Mouse (Mus musculus) liver, embryonic 12.5 days (tissue): Measurements from ENCODE around the gene Angpt4. TPM values are rescaled to one million over a fixed set of nuclear protein-coding genes. Genes with fewer than 3 reads are reported as not detected.

Experiments
- ATAC-seq: fragments of 200-750 bp; cut with Nextera tagmentation; 2 replicates; pipeline ENCODE4 v1.8.0; 2017; ENCODE audit warnings: moderate number of reproducible peaks, mild to moderate bottlenecking, moderate library complexity
- H3K27ac ChIP-seq: fragments of 300-500 bp; sonication (generic); 2 replicates; pipeline ENCODE4 v1.5.1; 2016; ENCODE audit warnings: mild to moderate bottlenecking
- H3K27me3 ChIP-seq: fragments of 300-500 bp; sonication (generic); replicated peaks from 2 replicates; pipeline ENCODE4 v1.6.1; 2016; ENCODE audit warnings: mild to moderate bottlenecking, moderate library complexity
- H3K36me3 ChIP-seq: fragments of 300-500 bp; sonication (generic); 2 replicates; pipeline ENCODE4 v1.6.1; 2016; ENCODE audit warnings: mild to moderate bottlenecking, moderate library complexity
- H3K4me1 ChIP-seq: fragments of 300-500 bp; sonication (generic); 2 replicates; pipeline ENCODE4 v1.6.1; 2016
- H3K4me2 ChIP-seq: fragments of 300-500 bp; sonication (generic); 2 replicates; pipeline ENCODE4 v1.6.1; 2016; ENCODE audit warnings: mild to moderate bottlenecking, moderate library complexity
- H3K4me3 ChIP-seq: fragments of 300-500 bp; sonication (generic); 2 replicates; pipeline ENCODE4 v1.5.1; 2016; ENCODE audit warnings: mild to moderate bottlenecking, moderate library complexity
- H3K9ac ChIP-seq: fragments of 300-500 bp; sonication (generic); 2 replicates; pipeline ENCODE4 v1.6.1; 2016; ENCODE audit warnings: mild to moderate bottlenecking, moderate library complexity
- H3K9me3 ChIP-seq: fragments of 300-500 bp; sonication (generic); replicated peaks from 2 replicates; pipeline ENCODE4 v1.6.1; 2016; ENCODE audit warnings: mild to moderate bottlenecking, moderate library complexity
- WGBS: fragments of 180-500 bp; shearing (Covaris S2); methylation state at CpG from one replicate; pipeline ENCODE4 v1.1.7; 2016; ENCODE audit not compliant: insufficient replicate concordance; 5-methylcytosine and 5-hydroxymethylcytosine counted together
- polyA plus RNA-seq: library from polyadenylated mRNA; unstranded; fragments of >200 nt; fragmentation: Nextera tagmentation; extraction: Ambion mirVana; gene quantifications from 2 replicates; pipeline ENCODE4 v1.2.1, GENCODE M21; 2016

The Angpt4 gene
- polyA plus RNA-seq, 1 experiment from 2014 or later = 0.05 TPM

- Histone ChIP-seq H3K27me3 (0 out of 2 replicates have a peak, but pooled peaks cover 6% of the 10 kb centered on the region), H3K27ac (no peak overlapping the region), H3K4me1 (no peaks in the 10 kb centered on the region), H3K9ac (no peak overlapping the region), H3K4me2 (no peak overlapping the region), H3K9me3 (no peaks in the 10 kb centered on the region), H3K4me3 (no peak overlapping the region), H3K36me3 (no peaks in the 10 kb centered on the region)
- WGBS = 41% methylated on average over 2 of the region's 2 CpGs
- ATAC-seq = no peak
Observed at GRCm38 (mm10) chr2:151944106-151944505, 33.1 kb downstream of the Angpt4 start.

DNA sequence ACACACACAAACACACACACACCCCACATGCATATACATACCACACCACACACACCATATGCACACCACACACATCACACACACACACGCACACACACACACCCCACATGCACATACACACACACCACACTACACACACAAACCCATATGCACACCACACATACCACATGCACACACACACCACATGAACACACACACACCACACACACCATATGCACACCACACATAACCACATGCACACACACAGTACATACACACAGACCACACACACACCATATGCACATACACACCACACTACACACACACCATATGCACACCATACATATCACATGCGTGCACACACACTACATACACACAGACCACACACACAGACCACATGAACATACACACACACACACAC lies 36.6 kb downstream of the Angpt4 start:
- Histone ChIP-seq H3K27me3 (0 out of 2 replicates have a peak, but pooled peaks cover 6% of the 10 kb centered on the region), H3K4me1 (no peaks in the 10 kb centered on the region), H3K4me3 (no peak overlapping the region), H3K9ac (no peak overlapping the region), H3K36me3 (no peaks in the 10 kb centered on the region), H3K4me2 (no peak overlapping the region), H3K27ac (no peak overlapping the region), H3K9me3 (no peaks in the 10 kb centered on the region)
- ATAC-seq = no peak
- WGBS = 84% methylated on average over 2 of the region's 2 CpGs

DNA sequence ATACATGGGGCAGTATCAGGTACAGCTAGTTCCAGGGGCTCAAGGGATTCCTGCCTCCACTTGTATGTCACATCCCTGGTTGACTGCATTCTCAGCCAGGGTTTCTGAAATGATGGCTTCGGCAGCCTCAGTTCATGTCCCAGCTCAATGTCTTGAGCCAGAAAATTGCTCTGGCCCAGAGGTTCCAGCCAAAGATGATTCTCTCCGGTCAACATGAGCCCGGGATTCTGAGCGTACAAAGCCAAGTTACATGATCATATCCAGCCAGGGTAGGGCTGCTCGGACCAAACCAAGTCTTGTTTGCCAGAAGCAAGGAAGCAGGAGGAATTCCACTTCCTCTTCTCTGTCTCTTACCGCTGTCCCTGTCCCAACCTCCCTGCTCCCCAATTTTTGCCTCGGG lies 37.3 kb downstream of the Angpt4 start:
- H3K36me3 ChIP-seq = no peaks in the 10 kb centered on the region
- no peak overlapping the region for H3K4me3 ChIP-seq
- H3K27ac ChIP-seq = no peak overlapping the region
- ATAC-seq = no peak
- 0 out of 2 replicates have a peak, but pooled peaks cover 6% of the 10 kb centered on the region for H3K27me3 ChIP-seq
- H3K4me2 ChIP-seq = no peak overlapping the region
- H3K4me1 ChIP-seq = no peaks in the 10 kb centered on the region
- H3K9ac ChIP-seq = no peak overlapping the region
- WGBS = 61% methylated on average over 7 of the region's 7 CpGs
- no peaks in the 10 kb centered on the region for H3K9me3 ChIP-seq

DNA sequence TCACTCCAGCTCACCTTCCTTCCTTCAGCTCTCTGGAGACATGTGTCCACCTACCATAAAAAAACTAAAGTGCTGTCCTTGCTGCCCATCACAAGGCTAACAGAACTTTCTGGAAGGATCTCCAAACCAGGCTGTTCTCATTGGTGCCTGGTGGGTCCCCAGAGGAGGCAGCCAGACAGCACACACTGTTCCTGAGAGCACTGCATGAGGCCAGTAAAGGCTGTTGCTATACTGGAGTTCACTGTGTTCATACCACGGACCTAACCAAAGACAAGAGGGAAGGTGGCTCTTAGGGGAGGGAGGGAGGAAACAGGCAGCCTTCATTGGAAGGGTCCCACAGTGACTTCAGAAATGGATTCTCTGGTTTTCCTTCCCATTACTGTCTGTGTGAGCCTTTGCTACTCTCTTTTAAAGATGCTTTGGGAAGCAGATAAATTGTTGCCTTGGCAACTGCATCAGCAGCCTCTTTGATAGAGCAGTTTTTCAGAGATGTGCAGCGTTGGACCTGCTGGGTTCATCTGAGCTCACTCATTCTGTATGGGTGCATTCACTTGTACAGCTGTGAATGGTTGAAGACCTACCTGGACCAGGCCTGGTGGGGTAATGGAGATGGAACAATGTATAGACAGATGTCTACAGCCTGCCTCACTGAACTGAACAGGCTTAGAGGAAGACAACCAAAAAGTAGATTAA lies 38.2 kb downstream of the Angpt4 start:
- no peaks in the 10 kb centered on the region for H3K9me3 ChIP-seq
- ATAC-seq = no peak
- no peaks in the 10 kb centered on the region for H3K36me3 ChIP-seq
- H3K4me2 ChIP-seq = no peak overlapping the region
- H3K27me3 ChIP-seq = 0 out of 2 replicates have a peak, but pooled peaks cover 6% of the 10 kb centered on the region
- no peak overlapping the region for H3K27ac ChIP-seq
- H3K4me1 ChIP-seq = no peaks in the 10 kb centered on the region
- 49% methylated on average over 2 of the region's 2 CpGs for WGBS
- H3K4me3 ChIP-seq = no peak overlapping the region
- no peak overlapping the region for H3K9ac ChIP-seq

- H3K4me3 ChIP-seq = no peak overlapping the region
- no peak overlapping the region for H3K9ac ChIP-seq
- H3K4me2 ChIP-seq = no peak overlapping the region
- H3K27me3 ChIP-seq = no peaks in the 10 kb centered on the region
- H3K36me3 ChIP-seq = no peaks in the 10 kb centered on the region
- H3K27ac ChIP-seq = no peak overlapping the region
- ATAC-seq = no peak
- H3K9me3 ChIP-seq = no peaks in the 10 kb centered on the region
- H3K4me1 ChIP-seq = no peaks in the 10 kb centered on the region
- WGBS = 65% methylated on average over 8 of the region's 8 CpGs
Observed at GRCm38 (mm10) chr2:151953665-151954064, 42.7 kb downstream of the Angpt4 start.

- H3K27me3 ChIP-seq = no peaks in the 10 kb centered on the region
- H3K4me3 ChIP-seq = no peak overlapping the region
- H3K36me3 ChIP-seq = no peaks in the 10 kb centered on the region
- H3K4me2 ChIP-seq = no peak overlapping the region
- ATAC-seq = no peak
- no peak overlapping the region for H3K9ac ChIP-seq
- peaks cover 13% of the 10 kb centered on the region for H3K4me1 ChIP-seq
- H3K9me3 ChIP-seq = no peaks in the 10 kb centered on the region
- 69% methylated on average over 4 of the region's 4 CpGs for WGBS
- no peak overlapping the region for H3K27ac ChIP-seq
Observed at GRCm38 (mm10) chr2:151956500-151957137, 45.6 kb downstream of the Angpt4 start.

- H3K27ac ChIP-seq = 0 out of 2 replicates have a peak overlapping the region, but pooled peaks have one; percentile 27
- H3K9ac ChIP-seq = no peak overlapping the region
- H3K9me3 ChIP-seq = no peaks in the 10 kb centered on the region
- no peaks in the 10 kb centered on the region for H3K36me3 ChIP-seq
- no peak overlapping the region for H3K4me2 ChIP-seq
- 51% methylated on average over 5 of the region's 5 CpGs for WGBS
- no peak overlapping the region for H3K4me3 ChIP-seq
- no peaks in the 10 kb centered on the region for H3K27me3 ChIP-seq
- peak; percentile 50 for ATAC-seq
- peaks cover 25% of the 10 kb centered on the region for H3K4me1 ChIP-seq
Observed at GRCm38 (mm10) chr2:151959274-151959673, 48.3 kb downstream of the Angpt4 start.

DNA sequence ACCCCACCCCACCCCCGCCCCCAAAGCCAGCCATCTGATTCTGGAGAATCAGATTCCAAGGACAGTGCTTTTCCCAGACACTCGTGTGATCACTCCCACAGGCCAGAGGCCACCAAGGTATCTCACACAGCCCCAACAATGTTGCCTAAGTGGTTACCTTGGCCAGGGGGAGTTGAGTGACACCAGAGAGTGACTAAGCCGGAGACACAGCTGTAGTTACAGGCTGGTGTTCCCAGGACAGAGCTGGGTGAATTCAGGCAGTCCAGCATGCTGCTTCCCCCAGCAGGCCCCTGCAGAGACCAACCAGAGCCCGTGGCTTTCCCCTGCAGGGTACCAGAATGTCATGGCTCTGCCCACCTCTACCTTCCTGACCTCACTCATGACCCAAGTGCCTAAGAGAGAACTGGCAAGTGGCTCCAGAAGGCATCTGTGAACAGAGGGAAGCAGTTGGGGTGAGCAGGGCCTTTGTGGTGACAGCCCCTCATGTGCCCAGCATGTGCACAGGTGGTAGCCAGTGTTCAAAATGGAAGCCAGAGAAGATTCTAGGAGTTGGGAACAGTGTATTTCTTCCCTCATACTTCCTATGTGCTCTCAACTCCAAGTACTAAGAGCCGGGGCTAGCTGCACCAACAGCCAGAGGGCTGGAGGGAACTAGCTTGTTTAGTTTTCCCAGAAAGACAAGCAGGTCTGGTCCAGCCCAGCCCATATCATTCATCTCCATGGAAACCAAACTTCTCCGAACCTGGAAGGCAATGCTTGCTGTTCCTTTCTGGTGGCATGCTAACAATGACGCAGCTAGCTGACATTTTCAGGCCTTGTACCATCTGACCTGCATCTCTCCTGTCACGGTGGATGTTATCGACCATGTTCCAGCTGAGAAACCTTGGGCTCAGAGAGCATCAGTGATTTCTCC lies 50.5 kb downstream of the Angpt4 start:
- no peaks in the 10 kb centered on the region for H3K36me3 ChIP-seq
- WGBS = 58% methylated on average over 9 of the region's 9 CpGs
- no peak for ATAC-seq
- peaks cover 25% of the 10 kb centered on the region for H3K4me1 ChIP-seq
- no peak overlapping the region for H3K4me2 ChIP-seq
- H3K4me3 ChIP-seq = no peak overlapping the region
- H3K9me3 ChIP-seq = no peaks in the 10 kb centered on the region
- H3K27me3 ChIP-seq = no peaks in the 10 kb centered on the region
- 0 out of 2 replicates have a peak overlapping the region, but pooled peaks have one; percentile 13 for H3K27ac ChIP-seq
- no peak overlapping the region for H3K9ac ChIP-seq

GRCm38 (mm10) chr2:151962474-151962873 lies 51.5 kb downstream of the Angpt4 start:
- Histone ChIP-seq H3K9ac (no peak overlapping the region), H3K4me1 (peaks cover 25% of the 10 kb centered on the region), H3K27me3 (no peaks in the 10 kb centered on the region), H3K4me2 (no peak overlapping the region), H3K27ac (no peak overlapping the region), H3K9me3 (no peaks in the 10 kb centered on the region), H3K4me3 (no peak overlapping the region), H3K36me3 (no peaks in the 10 kb centered on the region)
- no peak for ATAC-seq
- WGBS = 70% methylated on average over 10 of the region's 10 CpGs

DNA sequence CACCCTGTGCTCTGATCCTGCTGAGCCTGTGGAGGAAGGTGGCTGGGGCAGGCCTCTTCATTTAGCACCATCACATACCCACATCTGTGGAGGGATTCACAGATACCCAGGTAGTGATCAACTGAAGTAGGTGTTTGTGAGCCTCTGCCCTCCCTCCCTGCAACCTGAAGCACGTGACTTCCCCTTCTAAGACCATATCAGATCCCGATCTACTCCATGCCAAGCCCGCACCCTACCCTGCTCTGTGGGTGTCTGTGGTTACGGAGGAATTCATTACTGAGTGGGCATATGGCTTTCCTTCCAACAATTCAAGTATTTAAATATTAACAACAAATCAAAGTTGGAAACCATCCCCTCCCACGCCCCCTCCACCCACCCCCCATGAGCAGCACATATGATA lies 52.3 kb downstream of the Angpt4 start:
- Histone ChIP-seq H3K9me3 (no peaks in the 10 kb centered on the region), H3K27me3 (no peaks in the 10 kb centered on the region), H3K4me1 (peaks cover 29% of the 10 kb centered on the region), H3K9ac (no peak overlapping the region), H3K27ac (no peak overlapping the region), H3K36me3 (peaks cover 3% of the 10 kb centered on the region), H3K4me2 (no peak overlapping the region), H3K4me3 (no peak overlapping the region)
- ATAC-seq = no peak
- WGBS = 53% methylated on average over 5 of the region's 5 CpGs

DNA sequence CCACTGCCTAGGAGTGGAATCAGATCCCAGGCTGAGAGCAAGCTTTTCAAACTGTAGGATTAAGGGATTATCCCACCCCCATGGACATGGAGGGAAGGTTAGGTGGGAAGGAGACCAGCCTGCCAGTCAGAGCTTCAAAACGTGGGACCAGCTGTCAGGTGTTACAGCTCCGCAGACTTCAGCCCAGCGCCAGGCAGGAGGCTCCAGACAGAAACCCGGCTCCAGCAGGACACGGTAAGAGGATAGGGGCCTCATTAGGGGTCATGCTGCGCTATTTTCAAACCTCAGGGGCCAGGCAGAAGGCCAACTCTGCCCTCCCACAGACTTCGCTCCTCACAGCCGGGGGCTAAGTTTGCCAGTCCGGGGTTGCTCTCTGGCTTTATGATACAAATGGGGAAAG lies 53.0 kb downstream of the Angpt4 start:
- H3K4me3 ChIP-seq = no peak overlapping the region
- peaks cover 32% of the 10 kb centered on the region for H3K4me1 ChIP-seq
- peaks cover 10% of the 10 kb centered on the region for H3K36me3 ChIP-seq
- H3K27ac ChIP-seq = no peak overlapping the region
- no peak overlapping the region for H3K9ac ChIP-seq
- H3K27me3 ChIP-seq = no peaks in the 10 kb centered on the region
- no peaks in the 10 kb centered on the region for H3K9me3 ChIP-seq
- 37% methylated on average over 9 of the region's 9 CpGs for WGBS
- H3K4me2 ChIP-seq = no peak overlapping the region
- no peak for ATAC-seq
